Mouse (Mus musculus): ENCODE measurements around the gene Ece2. TPM values are rescaled to one million over a fixed set of nuclear protein-coding genes. Genes with fewer than 3 reads are reported as not detected.

Ece2 gene
- total RNA-seq, 2 experiments from 2014 or later: 24.7 to 28.9 TPM

GRCm38 (mm10) chr16:20695622-20696323 lies 66.1 kb downstream of the Ece2 start:
- intact Hi-C loops (cut with DNase I): no loop called here
- DNase-seq (ENCODE audit: extremely low spot score in 1 of 2, low spot score in 2 of 2): peak; percentile 96 to 99
- Histone ChIP-seq H3K4me3 (peak overlapping the region; percentile 72), H3K27ac (peak overlapping the region; percentile 88)
- TF ChIP-seq CTCF (IDR thresholded peaks at IDR 0.05): no peak

Small RNA genes lying within 50 kb of the gene (microRNA-seq; reads per million reads assigned to microRNA genes)
- gene Mir1224: 422 to 647 reads per million in 2 experiments

Other genes starting within 250 kb of the Ece2 start
- gene Abcc5, start 203.4 kb upstream of the Ece2 start, total RNA-seq (2021): 100 to 1,000 TPM; 251 to 270 TPM
- gene Eif2b5, start 131.0 kb upstream of the Ece2 start, total RNA-seq (2021): 10 to 100 TPM; 59.2 to 59.6 TPM
- gene Dvl3, start 112.8 kb upstream of the Ece2 start, total RNA-seq (2021): 10 to 100 TPM; 64.7 to 70.1 TPM
- gene Ap2m1, start 94.3 kb upstream of the Ece2 start, total RNA-seq (2021): 100 to 1,000 TPM; 804 to 827 TPM
- 100 to 1,000 TPM; 102 to 109 TPM for gene Abcf3, start 81.3 kb upstream of the Ece2 start, total RNA-seq (2021)
- gene Vwa5b2, start 40.4 kb upstream of the Ece2 start, total RNA-seq (2021): 10 to 100 TPM; 63.4 to 68.3 TPM
- 1 to 10 TPM; 1.8 to 2.4 TPM for gene Eef1akmt4, start 18.2 kb upstream of the Ece2 start, total RNA-seq (2021)
- under 1 TPM in 1 of 2 experiments, not detected in 1; 0.33 TPM for gene Gm49333, start 18.2 kb upstream of the Ece2 start, total RNA-seq (2021)
- 10 to 100 TPM; 11.8 to 12.2 TPM for gene Alg3, start 18.1 kb upstream of the Ece2 start, total RNA-seq (2021)
- gene Camk2n2, start 8.5 kb upstream of the Ece2 start, total RNA-seq (2021): 100 to 1,000 TPM; 178 to 192 TPM
- gene Psmd2, start 21.8 kb downstream of the Ece2 start, total RNA-seq (2021): 100 to 1,000 TPM; 218 to 233 TPM
- gene Eif4g1, start 38.5 kb downstream of the Ece2 start, total RNA-seq (2021): 100 to 1,000 TPM; 278 to 283 TPM
- gene Fam131a, start 63.4 kb downstream of the Ece2 start, total RNA-seq (2021): 100 to 1,000 TPM; 320 to 343 TPM
- 10 to 100 TPM; 22.5 to 28.6 TPM for gene Polr2h, start 87.8 kb downstream of the Ece2 start, total RNA-seq (2021)
- 10 to 100 TPM; 74.8 to 79.3 TPM for gene Clcn2, start 87.9 kb downstream of the Ece2 start, total RNA-seq (2021)
- 10 to 100 TPM; 50.5 to 56.3 TPM for gene Chrd, start 103.3 kb downstream of the Ece2 start, total RNA-seq (2021)
- 1 to 10 TPM; 7.5 to 8.7 TPM for gene Thpo, start 104.7 kb downstream of the Ece2 start, total RNA-seq (2021)

Data from left cerebral cortex, adult 2 months (tissue).